Mouse (Mus musculus): ENCODE results near the gene Tsen15.
A peak's percentile ranks its signal among the peaks of the same experiment; 100 is the strongest.

The Tsen15 gene

GRCm38 (mm10) chr1:152386188-152386835, at the start of gene Tsen15:
Gene Tsen15 (minus strand): TSS chr1:152386688.
- DNase-seq (ENCODE audit: extremely low read depth, insufficient read length, low spot score): peak; percentile 86

- no peak for DNase-seq (ENCODE audit: extremely low read depth, insufficient read length, low spot score)
Measured at GRCm38 (mm10) chr1:152434166-152434565, 47.7 kb upstream of the Tsen15 start.

- no peak for DNase-seq (ENCODE audit: extremely low read depth, insufficient read length, low spot score)
Measured at GRCm38 (mm10) chr1:152429805-152430204, 43.3 kb upstream of the Tsen15 start.

GRCm38 (mm10) chr1:152427912-152428581, 41.6 kb upstream of the Tsen15 start:
- DNase-seq (ENCODE audit: extremely low read depth, insufficient read length, low spot score): no peak

GRCm38 (mm10) chr1:152423052-152423451, 36.6 kb upstream of the Tsen15 start:
- DNase-seq (ENCODE audit: extremely low read depth, insufficient read length, low spot score): no peak

- no peak for DNase-seq (ENCODE audit: extremely low read depth, insufficient read length, low spot score)
Measured at GRCm38 (mm10) chr1:152422295-152422694, 35.8 kb upstream of the Tsen15 start.

GRCm38 (mm10) chr1:152417602-152418001, 31.1 kb upstream of the Tsen15 start:
- DNase-seq (ENCODE audit: extremely low read depth, insufficient read length, low spot score): no peak

- DNase-seq (ENCODE audit: extremely low read depth, insufficient read length, low spot score): no peak
Measured at GRCm38 (mm10) chr1:152416306-152416904, 29.9 kb upstream of the Tsen15 start.

- DNase-seq (ENCODE audit: extremely low read depth, insufficient read length, low spot score): no peak
Measured at GRCm38 (mm10) chr1:152414451-152414850, 28.0 kb upstream of the Tsen15 start.

GRCm38 (mm10) chr1:152413961-152414360, 27.5 kb upstream of the Tsen15 start:
- no peak for DNase-seq (ENCODE audit: extremely low read depth, insufficient read length, low spot score)

- no peak for DNase-seq (ENCODE audit: extremely low read depth, insufficient read length, low spot score)
Measured at GRCm38 (mm10) chr1:152413116-152413515, 26.6 kb upstream of the Tsen15 start.

- no peak for DNase-seq (ENCODE audit: extremely low read depth, insufficient read length, low spot score)
Measured at GRCm38 (mm10) chr1:152410657-152411056, 24.2 kb upstream of the Tsen15 start.

- DNase-seq (ENCODE audit: extremely low read depth, insufficient read length, low spot score): no peak
Measured at GRCm38 (mm10) chr1:152409356-152409755, 22.9 kb upstream of the Tsen15 start.

GRCm38 (mm10) chr1:152407021-152407946, 20.8 kb upstream of the Tsen15 start:
- no peak for DNase-seq (ENCODE audit: extremely low read depth, insufficient read length, low spot score)

GRCm38 (mm10) chr1:152400556-152401540, 14.4 kb upstream of the Tsen15 start:
- DNase-seq (ENCODE audit: extremely low read depth, insufficient read length, low spot score): no peak

- DNase-seq (ENCODE audit: extremely low read depth, insufficient read length, low spot score): no peak
Measured at GRCm38 (mm10) chr1:152399790-152400555, 13.5 kb upstream of the Tsen15 start, which contains the start of gene Colgalt2. Gene Colgalt2 (plus strand): TSS chr1:152399830.

- DNase-seq (ENCODE audit: extremely low read depth, insufficient read length, low spot score): no peak
Measured at GRCm38 (mm10) chr1:152398708-152399107, 12.2 kb upstream of the Tsen15 start.

- no peak for DNase-seq (ENCODE audit: extremely low read depth, insufficient read length, low spot score)
Measured at GRCm38 (mm10) chr1:152394956-152395515, 8.5 kb upstream of the Tsen15 start.

GRCm38 (mm10) chr1:152394137-152394536, 7.6 kb upstream of the Tsen15 start:
- DNase-seq (ENCODE audit: extremely low read depth, insufficient read length, low spot score): no peak
